Mouse (Mus musculus): ENCODE measurements around the gene Olfml3. TPM values are rescaled to one million over a fixed set of nuclear protein-coding genes. Genes with fewer than 3 reads are reported as not detected.

Olfml3 gene
- total and polyA plus RNA-seq, 2 experiments from 2014 or later: 6.4 to 7.9 TPM

DNA sequence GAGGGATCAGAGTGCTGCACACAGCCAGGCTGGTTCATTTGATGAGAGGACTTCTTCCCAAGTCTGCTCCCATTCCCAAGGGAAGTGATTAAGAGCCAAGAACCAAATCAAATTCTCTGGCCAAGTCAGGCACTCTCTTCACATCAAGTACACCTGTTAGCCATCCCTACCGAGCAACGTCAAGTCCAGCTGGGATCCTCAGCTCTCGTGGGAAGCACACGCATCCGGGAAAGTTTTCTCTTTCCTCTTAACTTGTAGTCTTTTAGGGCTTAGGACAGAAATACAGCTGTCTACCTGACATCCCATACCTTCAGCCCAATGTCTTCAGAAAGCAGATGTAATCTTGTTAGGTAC is 53.9 kb downstream of the Olfml3 start:
- ATAC-seq: no peak
- H3K4me1 ChIP-seq (ENCODE audit: insufficient read depth): no peaks in the 10 kb centered on the region
- no peak overlapping the region for H3K4me3 ChIP-seq (ENCODE audit: low read depth, low read length)
- H3K4me2 ChIP-seq (ENCODE audit: low read depth): no peak overlapping the region; the same call in 1 of the 2 replicates
- no peaks in the 10 kb centered on the region for H3K9me3 ChIP-seq (ENCODE audit: low read length)
- H3K36me3 ChIP-seq (ENCODE audit: insufficient read depth): no peaks in the 10 kb centered on the region
- no peak for DNase-seq
- no peak overlapping the region for H3K9ac ChIP-seq
- 49% methylated on average over 5 of the region's 5 CpGs for WGBS
- no peak for TF ChIP-seq CTCF (IDR thresholded peaks at IDR 0.05; ENCODE audit: low read depth)
- H3K27ac ChIP-seq (ENCODE audit: low read depth, low read length): no peak overlapping the region
- no peaks in the 10 kb centered on the region; the same call in 1 of the 2 replicates for H3K27me3 ChIP-seq (ENCODE audit: insufficient read depth, low read length)

DNA sequence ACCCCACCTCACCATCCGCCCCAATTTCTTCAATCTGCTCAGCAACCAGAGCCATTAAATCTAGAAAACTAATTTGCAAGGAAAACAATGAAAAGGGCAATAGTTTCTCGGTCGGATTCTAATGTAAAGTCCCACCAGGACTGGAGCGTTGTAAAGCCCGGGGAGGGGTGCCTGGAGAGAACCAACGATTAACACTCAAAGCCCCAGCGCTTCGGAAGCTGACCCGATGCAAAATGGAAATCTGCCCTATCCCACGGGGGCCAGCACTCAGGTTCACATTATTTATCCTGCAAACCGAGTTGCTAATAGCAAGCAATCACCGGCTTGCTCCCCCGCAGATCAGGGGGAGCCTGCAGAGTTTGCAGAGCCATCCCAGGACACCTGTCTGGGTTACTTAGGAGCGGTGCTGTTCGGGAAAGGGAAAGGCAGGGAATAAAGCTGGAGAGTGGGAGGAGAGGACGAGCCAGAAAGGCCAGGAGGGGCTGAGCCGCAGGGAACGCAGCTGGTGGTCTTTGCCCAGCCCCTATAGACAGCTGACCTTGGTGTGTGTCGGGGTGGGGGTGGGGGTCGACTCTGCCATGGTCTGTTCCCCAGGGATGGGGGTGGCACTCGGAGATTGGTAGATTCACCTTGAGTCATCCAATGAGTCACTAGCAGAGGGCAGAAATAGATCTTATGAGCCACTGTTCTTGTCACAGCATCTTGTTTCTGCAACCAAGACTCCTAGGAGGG is 54.4 kb downstream of the Olfml3 start:
- ATAC-seq (peak; percentile 83), DNase-seq (no peak)
- TF ChIP-seq CTCF (IDR thresholded peaks at IDR 0.05; ENCODE audit: low read depth): no peak
- Histone ChIP-seq H3K27ac (ENCODE audit: low read depth, low read length) (no peak overlapping the region), H3K9ac (no peak overlapping the region), H3K36me3 (ENCODE audit: insufficient read depth) (no peaks in the 10 kb centered on the region), H3K4me2 (ENCODE audit: low read depth) (peak overlapping the region; percentile 40), H3K27me3 (ENCODE audit: insufficient read depth, low read length) (no peaks in the 10 kb centered on the region; the same call in 1 of the 2 replicates), H3K4me1 (ENCODE audit: insufficient read depth) (no peaks in the 10 kb centered on the region), H3K9me3 (ENCODE audit: low read length) (no peaks in the 10 kb centered on the region), H3K4me3 (ENCODE audit: low read depth, low read length) (no peak overlapping the region)
- WGBS: 4% methylated on average over 21 of the region's 21 CpGs

DNA sequence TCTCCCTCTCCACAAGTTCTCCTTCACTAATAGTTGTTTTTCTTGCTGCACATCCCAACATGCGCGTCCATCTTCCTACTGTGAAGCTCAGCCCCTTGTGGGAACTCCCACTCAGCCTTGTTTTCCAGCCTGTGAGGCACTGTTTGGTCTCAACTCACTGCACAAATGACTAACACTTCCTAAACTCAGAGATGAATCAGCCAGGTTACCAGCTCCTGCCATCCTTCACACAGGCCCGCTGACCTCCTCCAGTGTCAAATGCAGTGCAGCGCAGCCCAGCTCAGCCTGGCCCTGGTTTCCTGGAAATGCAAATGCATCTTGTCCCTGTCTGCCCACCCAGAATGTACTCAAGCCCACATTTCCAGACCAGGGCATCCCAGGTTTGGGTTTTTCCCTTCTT is 55.3 kb downstream of the Olfml3 start:
- TF ChIP-seq CTCF (IDR thresholded peaks at IDR 0.05; ENCODE audit: low read depth): no peak
- H3K9me3 ChIP-seq (ENCODE audit: low read length): no peaks in the 10 kb centered on the region

DNA sequence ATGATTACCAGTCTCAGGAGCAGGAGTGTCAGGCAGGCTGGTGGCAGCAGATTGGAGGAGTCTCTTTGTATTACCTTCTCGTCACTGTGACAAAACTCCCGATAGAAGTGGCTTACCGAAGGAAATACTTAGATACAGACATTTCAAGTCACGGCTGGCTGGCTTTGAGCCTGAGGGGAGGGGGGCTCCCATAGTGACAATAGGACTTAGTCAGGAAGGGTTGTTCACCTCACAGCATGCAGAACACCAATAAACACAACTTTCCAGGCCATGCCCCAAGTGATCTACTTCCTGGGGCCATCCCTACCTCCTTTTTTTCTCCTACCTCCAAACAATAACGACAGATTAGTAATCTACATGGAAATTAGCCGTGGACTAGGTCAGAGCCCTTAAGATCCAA is 59.0 kb downstream of the Olfml3 start:
- H3K27me3 ChIP-seq (ENCODE audit: insufficient read depth, low read length): no peaks in the 10 kb centered on the region; the same call in 1 of the 2 replicates
- H3K36me3 ChIP-seq (ENCODE audit: insufficient read depth): no peaks in the 10 kb centered on the region
- no peaks in the 10 kb centered on the region for H3K9me3 ChIP-seq (ENCODE audit: low read length)
- H3K4me2 ChIP-seq (ENCODE audit: low read depth): no peak overlapping the region
- H3K4me1 ChIP-seq (ENCODE audit: insufficient read depth): no peaks in the 10 kb centered on the region
- 17% methylated on average over 6 of the region's 6 CpGs for WGBS
- ATAC-seq (no peak), DNase-seq (no peak)
- no peak for TF ChIP-seq CTCF (IDR thresholded peaks at IDR 0.05; ENCODE audit: low read depth)
- no peak overlapping the region for H3K9ac ChIP-seq
- H3K27ac ChIP-seq (ENCODE audit: low read depth, low read length): no peak overlapping the region
- H3K4me3 ChIP-seq (ENCODE audit: low read depth, low read length): no peak overlapping the region

More for the DNA sequence above, 55.3 kb downstream of the Olfml3 start:
- WGBS: 60% methylated on average over 4 of the region's 4 CpGs
- Histone ChIP-seq H3K4me2 (ENCODE audit: low read depth) (no peak overlapping the region), H3K9ac (no peak overlapping the region), H3K4me3 (ENCODE audit: low read depth, low read length) (no peak overlapping the region), H3K4me1 (ENCODE audit: insufficient read depth) (no peaks in the 10 kb centered on the region), H3K36me3 (ENCODE audit: insufficient read depth) (no peaks in the 10 kb centered on the region), H3K27me3 (ENCODE audit: insufficient read depth, low read length) (no peaks in the 10 kb centered on the region; the same call in 1 of the 2 replicates), H3K27ac (ENCODE audit: low read depth, low read length) (no peak overlapping the region)
- DNase-seq: no peak
- no peak for ATAC-seq

DNA sequence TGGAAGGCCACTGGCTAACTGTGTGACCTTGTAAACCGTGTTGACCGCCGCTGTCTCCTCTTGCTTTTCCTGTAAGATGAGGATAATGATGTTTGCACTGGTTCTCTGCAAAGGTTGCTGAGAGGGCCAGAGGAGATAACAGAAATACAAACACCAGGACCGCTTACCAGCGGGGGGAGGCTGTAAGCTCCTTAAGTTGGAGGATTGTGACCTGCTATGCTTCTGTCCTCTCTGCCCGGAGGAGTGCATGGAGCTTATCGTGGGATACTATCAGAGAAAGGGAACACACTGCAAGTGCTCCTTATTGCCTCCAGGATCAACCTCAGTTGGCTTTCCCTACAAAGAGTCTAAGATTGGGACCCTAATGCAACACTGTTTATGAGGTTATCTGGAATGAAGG is 65.1 kb downstream of the Olfml3 start:
- Histone ChIP-seq H3K4me1 (ENCODE audit: insufficient read depth) (no peaks in the 10 kb centered on the region), H3K36me3 (ENCODE audit: insufficient read depth) (no peaks in the 10 kb centered on the region), H3K9me3 (ENCODE audit: low read length) (no peaks in the 10 kb centered on the region), H3K27me3 (ENCODE audit: insufficient read depth, low read length) (no peaks in the 10 kb centered on the region), H3K9ac (no peak overlapping the region), H3K4me3 (ENCODE audit: low read depth, low read length) (no peak overlapping the region), H3K4me2 (ENCODE audit: low read depth) (no peak overlapping the region), H3K27ac (ENCODE audit: low read depth, low read length) (no peak overlapping the region)
- DNase-seq: no peak
- no peak for TF ChIP-seq CTCF (IDR thresholded peaks at IDR 0.05; ENCODE audit: low read depth)
- WGBS: 42% methylated on average over 7 of the region's 7 CpGs
- ATAC-seq: no peak

Other genes starting within 250 kb of the Olfml3 start
- 43.3 and 44.2 TPM in 2 replicates for gene Syt6, start 162.8 kb downstream of the Olfml3 start, total RNA-seq (2014; rRNA removed)
- 21.0 and 22.2 TPM in 2 replicates for gene Syt6, start 162.8 kb downstream of the Olfml3 start, polyA plus RNA-seq (2015; fragmentation: Nextera tagmentation; extraction: Ambion mirVana)
- gene Atg4a-ps, start 91.9 kb downstream of the Olfml3 start, total RNA-seq (2014; rRNA removed): 0.29 TPM in 1 of 2 replicates, not detected in the other
- gene Atg4a-ps, start 91.9 kb downstream of the Olfml3 start, polyA plus RNA-seq (2015; fragmentation: Nextera tagmentation; extraction: Ambion mirVana): 0.09 and 0.33 TPM in 2 replicates
- not detected in 2 replicates for gene Gm10964, start 1.4 kb upstream of the Olfml3 start, total RNA-seq (2014; rRNA removed)
- gene Gm10964, start 1.4 kb upstream of the Olfml3 start, polyA plus RNA-seq (2015; fragmentation: Nextera tagmentation; extraction: Ambion mirVana): not detected in 2 replicates
- 36.1 and 47.4 TPM in 2 replicates for gene Hipk1, start 53.6 kb upstream of the Olfml3 start, total RNA-seq (2014; rRNA removed)
- 4.2 and 5.6 TPM in 2 replicates for gene Hipk1, start 53.6 kb upstream of the Olfml3 start, polyA plus RNA-seq (2015; fragmentation: Nextera tagmentation; extraction: Ambion mirVana)
- gene Dclre1b, start 71.4 kb upstream of the Olfml3 start, total RNA-seq (2014; rRNA removed): 5.2 and 5.3 TPM in 2 replicates
- gene Dclre1b, start 71.4 kb upstream of the Olfml3 start, polyA plus RNA-seq (2015; fragmentation: Nextera tagmentation; extraction: Ambion mirVana): 13.5 and 20.5 TPM in 2 replicates
- 22.1 and 26.1 TPM in 2 replicates for gene Ap4b1, start 71.5 kb upstream of the Olfml3 start, total RNA-seq (2014; rRNA removed)
- gene Ap4b1, start 71.5 kb upstream of the Olfml3 start, polyA plus RNA-seq (2015; fragmentation: Nextera tagmentation; extraction: Ambion mirVana): 14.8 and 17.2 TPM in 2 replicates
- gene Gm43064, start 71.6 kb upstream of the Olfml3 start, total RNA-seq (2014; rRNA removed): 0.29 and 1.0 TPM in 2 replicates
- gene Gm43064, start 71.6 kb upstream of the Olfml3 start, polyA plus RNA-seq (2015; fragmentation: Nextera tagmentation; extraction: Ambion mirVana): 0.08 TPM in 2 replicates
- not detected in 2 replicates for gene Bcl2l15, start 94.6 kb upstream of the Olfml3 start, total RNA-seq (2014; rRNA removed)
- not detected in 2 replicates for gene Bcl2l15, start 94.6 kb upstream of the Olfml3 start, polyA plus RNA-seq (2015; fragmentation: Nextera tagmentation; extraction: Ambion mirVana)
- 0.19 and 0.46 TPM in 2 replicates for gene Ptpn22, start 121.8 kb upstream of the Olfml3 start, total RNA-seq (2014; rRNA removed)
- gene Ptpn22, start 121.8 kb upstream of the Olfml3 start, polyA plus RNA-seq (2015; fragmentation: Nextera tagmentation; extraction: Ambion mirVana): 0.43 and 0.46 TPM in 2 replicates
- gene Rsbn1, start 176.1 kb upstream of the Olfml3 start, total RNA-seq (2014; rRNA removed): 29.9 and 36.6 TPM in 2 replicates
- 14.6 and 19.2 TPM in 2 replicates for gene Rsbn1, start 176.1 kb upstream of the Olfml3 start, polyA plus RNA-seq (2015; fragmentation: Nextera tagmentation; extraction: Ambion mirVana)
- gene Phtf1, start 230.1 kb upstream of the Olfml3 start, total RNA-seq (2014; rRNA removed): 25.9 and 31.2 TPM in 2 replicates
- gene Phtf1, start 230.1 kb upstream of the Olfml3 start, polyA plus RNA-seq (2015; fragmentation: Nextera tagmentation; extraction: Ambion mirVana): 12.1 and 15.3 TPM in 2 replicates

All from forebrain, postnatal 0 days (tissue).